In genomic region chr11:69528031-69528390, GRCm38 (mm10) we compare ENCODE assay signal across 12 mouse cellular contexts. TPM values are rescaled to one million over a fixed set of nuclear protein-coding genes. Genes with fewer than 3 reads are reported as not detected.
DNase-seq lines count a peak whose midpoint lies in the region; ATAC-seq and TF ChIP-seq lines count a peak whose summit lies in the region.
"Had no signal": no experiment of that assay in that cellular context is flagged by ENCODE, and none has a peak within 500 bp of the region (broad histone marks: within the 10 kb centered on the region; RNA-seq: fewer than 3 reads in every experiment).

No protein-coding gene starts in this region.

- no peak for TF ChIP-seq POLR2A in cerebellum, adult 2 months (IDR thresholded peaks at IDR 0.05; ENCODE audit: borderline replicate concordance, insufficient read depth, low read length)

- H3K4me3 ChIP-seq in forebrain, embryonic 10.5 days: peak overlapping the region; percentile 47
- H3K4me3 ChIP-seq in forebrain, postnatal 0 days (ENCODE audit: low read depth, low read length): no peak overlapping the region
- no peak overlapping the region for H3K4me3 ChIP-seq in limb, embryonic 13.5 days
- H3K4me3 ChIP-seq in neural tube, embryonic 13.5 days: no peak overlapping the region
- no peak overlapping the region for H3K4me3 ChIP-seq in cerebellum, adult 2 months (replicated peaks; ENCODE audit: insufficient read depth, low read depth, low read length)

- ATAC-seq in forebrain, postnatal 0 days: peak; percentile 7; the same call in 1 of the 2 replicates
- ATAC-seq in limb, embryonic 13.5 days (ENCODE audit: low FRiP score, low read depth): no peak
- no peak; the same call in 1 of the 2 replicates for ATAC-seq in neural tube, embryonic 13.5 days (ENCODE audit: low read depth)
- ATAC-seq in activated CD4-positive, CD25-positive, alpha-beta regulatory T cell, adult 4 months: no peak

- no peak for DNase-seq in forebrain, embryonic 10.5 days (ENCODE audit: extremely low spot score, low spot score)
- DNase-seq in forebrain, postnatal 0 days: no peak
- DNase-seq in cerebellum, adult 2 months: no peak
- DNase-seq in adrenal gland, adult 2 months: no peak
- DNase-seq: cerebellum, postnatal 25 days; gastrocnemius, postnatal 14 days; kidney, postnatal 25 days; liver, embryonic 13.5 days had no signal

- H3K27me3 ChIP-seq in forebrain, embryonic 10.5 days (ENCODE audit: poor library complexity, severe bottlenecking): peaks cover 14% of the 10 kb centered on the region; the same call in 1 of the 2 replicates
- no peaks in the 10 kb centered on the region for H3K27me3 ChIP-seq in forebrain, postnatal 0 days (ENCODE audit: insufficient read depth, low read length)
- H3K27me3 ChIP-seq in limb, embryonic 13.5 days: no peaks in the 10 kb centered on the region
- no peaks in the 10 kb centered on the region for H3K27me3 ChIP-seq in neural tube, embryonic 13.5 days
- H3K27me3 ChIP-seq in cerebellum, adult 2 months (ENCODE audit: control insufficient read depth, insufficient read depth, low read length): no peaks in the 10 kb centered on the region

- peak overlapping the region; percentile 57; the same call in 1 of the 2 replicates for H3K9ac ChIP-seq in forebrain, postnatal 0 days
- no peak overlapping the region for H3K9ac ChIP-seq in limb, embryonic 13.5 days
- H3K9ac ChIP-seq in neural tube, embryonic 13.5 days: peak overlapping the region; percentile 71
- H3K9ac ChIP-seq: liver, embryonic 13.5 days had no signal

- peak overlapping the region; percentile 91 for H3K27ac ChIP-seq in forebrain, embryonic 10.5 days
- peak overlapping the region; percentile 94 for H3K27ac ChIP-seq in forebrain, postnatal 0 days (ENCODE audit: low read depth, low read length)
- H3K27ac ChIP-seq in limb, embryonic 13.5 days: no peak overlapping the region
- peak overlapping the region; percentile 95 for H3K27ac ChIP-seq in neural tube, embryonic 13.5 days (replicated peaks)
- H3K27ac ChIP-seq in cerebellum, adult 2 months (ENCODE audit: insufficient read depth, low read length): no peak overlapping the region
- H3K27ac ChIP-seq: heart, embryonic 13.5 days; liver, embryonic 13.5 days had no signal

- 0 out of 2 replicates have a peak overlapping the region, but pooled peaks have one; percentile 42 for H3K4me2 ChIP-seq in forebrain, postnatal 0 days (ENCODE audit: low read depth)
- H3K4me2 ChIP-seq in limb, embryonic 13.5 days (replicated peaks): peak overlapping the region; percentile 64
- H3K4me2 ChIP-seq in neural tube, embryonic 13.5 days: peak overlapping the region; percentile 51; the same call in 1 of the 2 replicates

- H3K36me3 ChIP-seq in forebrain, embryonic 10.5 days (replicated peaks): no peaks in the 10 kb centered on the region
- no peaks in the 10 kb centered on the region for H3K36me3 ChIP-seq in forebrain, postnatal 0 days (ENCODE audit: insufficient read depth)
- H3K36me3 ChIP-seq in limb, embryonic 13.5 days: no peaks in the 10 kb centered on the region
- H3K36me3 ChIP-seq in neural tube, embryonic 13.5 days: no peaks in the 10 kb centered on the region
- H3K36me3 ChIP-seq: heart, embryonic 13.5 days; liver, embryonic 13.5 days had no signal

- H3K9me3 ChIP-seq in forebrain, embryonic 10.5 days: no peaks in the 10 kb centered on the region
- no peaks in the 10 kb centered on the region for H3K9me3 ChIP-seq in forebrain, postnatal 0 days (ENCODE audit: low read length)
- no peaks in the 10 kb centered on the region for H3K9me3 ChIP-seq in limb, embryonic 13.5 days
- no peaks in the 10 kb centered on the region for H3K9me3 ChIP-seq in neural tube, embryonic 13.5 days
- H3K9me3 ChIP-seq: heart, embryonic 13.5 days; liver, embryonic 13.5 days had no signal

- 70% methylated on average over 4 of the region's 4 CpGs for WGBS in forebrain, embryonic 10.5 days
- 48% methylated on average over 4 of the region's 4 CpGs for WGBS in forebrain, postnatal 0 days
- WGBS in limb, embryonic 13.5 days: 81% methylated on average over 4 of the region's 4 CpGs
- 61% methylated on average over 4 of the region's 4 CpGs for WGBS in neural tube, embryonic 13.5 days
- 88% methylated on average over 4 of the region's 4 CpGs for WGBS in cerebellum, adult 2 months

- TF ChIP-seq CTCF in forebrain, postnatal 0 days (IDR thresholded peaks at IDR 0.05; ENCODE audit: low read depth): no peak
- TF ChIP-seq CTCF in cerebellum, adult 2 months (IDR thresholded peaks at IDR 0.05; ENCODE audit: borderline replicate concordance, insufficient read depth, low read depth, low read length): no peak

- H3K4me1 ChIP-seq in forebrain, embryonic 10.5 days: peaks cover 26% of the 10 kb centered on the region
- peaks cover 20% of the 10 kb centered on the region for H3K4me1 ChIP-seq in forebrain, postnatal 0 days (ENCODE audit: insufficient read depth)
- H3K4me1 ChIP-seq in limb, embryonic 13.5 days: peaks cover 15% of the 10 kb centered on the region
- H3K4me1 ChIP-seq in neural tube, embryonic 13.5 days (replicated peaks): peaks cover 24% of the 10 kb centered on the region
- H3K4me1 ChIP-seq in cerebellum, adult 2 months (ENCODE audit: control insufficient read depth, insufficient read depth, low read length): no peaks in the 10 kb centered on the region; the same call in 1 of the 2 replicates

RNA-seq across cellular contexts. Expression of gene Dnah2, which starts 20.9 kb away (rescaled TPM):
- polyA plus RNA-seq in forebrain, embryonic 10.5 days (2016; fragmentation: Nextera tagmentation; extraction: Ambion mirVana): 1.5 TPM in 2 replicates
- 9.5 and 12.3 TPM in 2 replicates for total RNA-seq in forebrain, postnatal 0 days (2014; rRNA removed)
- polyA plus RNA-seq in forebrain, postnatal 0 days (2015; fragmentation: Nextera tagmentation; extraction: Ambion mirVana): 1.8 and 3.0 TPM in 2 replicates
- 2.2 and 2.4 TPM in 2 replicates for polyA plus RNA-seq in limb, embryonic 13.5 days (2015; fragmentation: Nextera tagmentation; extraction: Ambion mirVana)
- polyA plus RNA-seq in neural tube, embryonic 13.5 days (2015; fragmentation: Nextera tagmentation; extraction: Ambion mirVana): 2.2 and 2.7 TPM in 2 replicates
- polyA plus RNA-seq in cerebellum, adult 2 months (2012; rRNA removed): 0.55 and 0.69 TPM in 2 replicates
- under 1 TPM; 0.32 to 0.66 TPM for total RNA-seq in adrenal gland, adult 2 months (2021)
- 0.19 and 0.28 TPM in 2 replicates for polyA plus RNA-seq in adrenal gland, adult 2 months (2012; rRNA removed)
- polyA plus RNA-seq in activated CD4-positive, CD25-positive, alpha-beta regulatory T cell, adult 4 months (2017; shearing (Covaris generic)): under 1 TPM in 1 of 2 experiments, not detected in 1; 0.19 TPM

RNA-seq across cellular contexts. Expression of gene Efnb3, which starts 32.0 kb away (rescaled TPM):
- 27.9 and 28.7 TPM in 2 replicates for polyA plus RNA-seq in forebrain, embryonic 10.5 days (2016; fragmentation: Nextera tagmentation; extraction: Ambion mirVana)
- 137 and 184 TPM in 2 replicates for total RNA-seq in forebrain, postnatal 0 days (2014; rRNA removed)
- polyA plus RNA-seq in forebrain, postnatal 0 days (2015; fragmentation: Nextera tagmentation; extraction: Ambion mirVana): 149 and 171 TPM in 2 replicates
- 45.8 and 47.6 TPM in 2 replicates for polyA plus RNA-seq in limb, embryonic 13.5 days (2015; fragmentation: Nextera tagmentation; extraction: Ambion mirVana)
- 68.1 and 72.0 TPM in 2 replicates for polyA plus RNA-seq in neural tube, embryonic 13.5 days (2015; fragmentation: Nextera tagmentation; extraction: Ambion mirVana)
- 84.8 and 104 TPM in 2 replicates for polyA plus RNA-seq in cerebellum, adult 2 months (2012; rRNA removed)
- total RNA-seq in adrenal gland, adult 2 months (2021): under 1 TPM; 0.52 to 0.69 TPM
- polyA plus RNA-seq in adrenal gland, adult 2 months (2012; rRNA removed): 0.77 and 1.3 TPM in 2 replicates
- under 1 TPM in 1 of 2 experiments, not detected in 1; 0.17 TPM for polyA plus RNA-seq in activated CD4-positive, CD25-positive, alpha-beta regulatory T cell, adult 4 months (2017; shearing (Covaris generic))

RNA-seq across cellular contexts. Expression of gene Wrap53, which starts 52.0 kb away (rescaled TPM):
- 46.4 and 51.1 TPM in 2 replicates for polyA plus RNA-seq in forebrain, embryonic 10.5 days (2016; fragmentation: Nextera tagmentation; extraction: Ambion mirVana)
- 10.5 and 13.1 TPM in 2 replicates for total RNA-seq in forebrain, postnatal 0 days (2014; rRNA removed)
- 14.6 and 17.3 TPM in 2 replicates for polyA plus RNA-seq in forebrain, postnatal 0 days (2015; fragmentation: Nextera tagmentation; extraction: Ambion mirVana)
- polyA plus RNA-seq in limb, embryonic 13.5 days (2015; fragmentation: Nextera tagmentation; extraction: Ambion mirVana): 28.3 and 31.0 TPM in 2 replicates
- 18.1 and 19.7 TPM in 2 replicates for polyA plus RNA-seq in neural tube, embryonic 13.5 days (2015; fragmentation: Nextera tagmentation; extraction: Ambion mirVana)
- polyA plus RNA-seq in cerebellum, adult 2 months (2012; rRNA removed): 18.6 and 18.8 TPM in 2 replicates
- total RNA-seq in adrenal gland, adult 2 months (2021): 10 to 100 TPM in 1 of 2 experiments, 1 to 10 TPM in 1; 8.4 to 12.0 TPM
- 14.8 and 16.1 TPM in 2 replicates for polyA plus RNA-seq in adrenal gland, adult 2 months (2012; rRNA removed)
- polyA plus RNA-seq in activated CD4-positive, CD25-positive, alpha-beta regulatory T cell, adult 4 months (2017; shearing (Covaris generic)): 10 to 100 TPM; 25.6 to 27.6 TPM

RNA-seq across cellular contexts. Expression of gene Trp53, which starts 52.1 kb away (rescaled TPM):
- 192 and 194 TPM in 2 replicates for polyA plus RNA-seq in forebrain, embryonic 10.5 days (2016; fragmentation: Nextera tagmentation; extraction: Ambion mirVana)
- 40.1 and 43.1 TPM in 2 replicates for total RNA-seq in forebrain, postnatal 0 days (2014; rRNA removed)
- polyA plus RNA-seq in forebrain, postnatal 0 days (2015; fragmentation: Nextera tagmentation; extraction: Ambion mirVana): 52.4 and 59.8 TPM in 2 replicates
- polyA plus RNA-seq in limb, embryonic 13.5 days (2015; fragmentation: Nextera tagmentation; extraction: Ambion mirVana): 158 and 161 TPM in 2 replicates
- polyA plus RNA-seq in neural tube, embryonic 13.5 days (2015; fragmentation: Nextera tagmentation; extraction: Ambion mirVana): 76.0 and 77.6 TPM in 2 replicates
- polyA plus RNA-seq in cerebellum, adult 2 months (2012; rRNA removed): 34.7 and 35.6 TPM in 2 replicates
- total RNA-seq in adrenal gland, adult 2 months (2021): 10 to 100 TPM; 59.6 to 67.5 TPM
- polyA plus RNA-seq in adrenal gland, adult 2 months (2012; rRNA removed): 78.9 and 85.0 TPM in 2 replicates
- polyA plus RNA-seq in activated CD4-positive, CD25-positive, alpha-beta regulatory T cell, adult 4 months (2017; shearing (Covaris generic)): 100 to 1,000 TPM; 231 to 302 TPM

Comparison
In these comparisons a context has a peak if more than half of its experiments do, and no peak if none do; other contexts are left out.
1. H3K27ac ChIP-seq: peak in forebrain, embryonic 10.5 days (single experiment), forebrain, postnatal 0 days (single experiment) and neural tube, embryonic 13.5 days (single experiment); none in limb, embryonic 13.5 days (single experiment) and cerebellum, adult 2 months (single experiment).
2. RNA of gene Efnb3, which starts 32.0 kb away (polyA plus RNA-seq): 149 to 171 TPM in forebrain, postnatal 0 days, 84.8 to 104 TPM in cerebellum, adult 2 months, 68.1 to 72.0 TPM in neural tube, embryonic 13.5 days, 45.8 to 47.6 TPM in limb, embryonic 13.5 days and 27.9 to 28.7 TPM in forebrain, embryonic 10.5 days; 0.77 to 1.3 TPM in adrenal gland, adult 2 months and 0.17 TPM in activated CD4-positive, CD25-positive, alpha-beta regulatory T cell, adult 4 months; every median in the first group is over 10 times any median in the second.
3. Peak in every context shown above with its lines, with median percentiles within 50 percentile points of each other: H3K4me2 ChIP-seq.